ENCODE assay signal across 13 mouse cellular contexts in genomic region chr13:83740771-83741170, GRCm38 (mm10).
A peak's percentile ranks its signal among the peaks of the same experiment; 100 is the strongest.
DNase-seq lines count a peak whose midpoint lies in the region; ATAC-seq lines count a peak whose summit lies in the region.
"Had no signal": no experiment of that assay in that cellular context is flagged by ENCODE, and none has a peak within 500 bp of the region (broad histone marks: within the 10 kb centered on the region; RNA-seq: fewer than 3 reads in every experiment).

No protein-coding gene starts in this region.

- peaks cover 72% of the 10 kb centered on the region for H3K27me3 ChIP-seq in embryonic facial prominence, embryonic 14.5 days (replicated peaks; ENCODE audit: control insufficient read depth, insufficient read depth, low read length)
- H3K27me3 ChIP-seq in hindbrain, embryonic 14.5 days (ENCODE audit: control insufficient read depth, insufficient read depth, low read length), result no peaks in the 10 kb centered on the region
- H3K27me3 ChIP-seq in neural tube, embryonic 13.5 days, result no peaks in the 10 kb centered on the region

- no peaks in the 10 kb centered on the region for H3K9me3 ChIP-seq in embryonic facial prominence, embryonic 14.5 days (ENCODE audit: control insufficient read depth, low read length)
- H3K9me3 ChIP-seq in hindbrain, embryonic 14.5 days (ENCODE audit: control insufficient read depth, low read length), result no peaks in the 10 kb centered on the region
- no peaks in the 10 kb centered on the region for H3K9me3 ChIP-seq in neural tube, embryonic 13.5 days

- peaks cover 5% of the 10 kb centered on the region; the same call in 1 of the 2 replicates for H3K4me1 ChIP-seq in embryonic facial prominence, embryonic 14.5 days (ENCODE audit: control insufficient read depth, insufficient read depth, low read length)
- H3K4me1 ChIP-seq in hindbrain, embryonic 14.5 days (replicated peaks; ENCODE audit: control insufficient read depth, insufficient read depth, low read length), result peaks cover 19% of the 10 kb centered on the region
- H3K4me1 ChIP-seq in neural tube, embryonic 13.5 days (replicated peaks), result peaks cover 24% of the 10 kb centered on the region

- WGBS in embryonic facial prominence, embryonic 14.5 days, result 23% methylated on average over 4 of the region's 4 CpGs
- 9% methylated on average over 4 of the region's 4 CpGs for WGBS in hindbrain, embryonic 14.5 days
- 5% methylated on average over 4 of the region's 4 CpGs for WGBS in neural tube, embryonic 13.5 days

- no peaks in the 10 kb centered on the region for H3K36me3 ChIP-seq in embryonic facial prominence, embryonic 14.5 days (ENCODE audit: control insufficient read depth, insufficient read depth, low read length)
- H3K36me3 ChIP-seq in hindbrain, embryonic 14.5 days (replicated peaks; ENCODE audit: control insufficient read depth, insufficient read depth), result peaks cover 58% of the 10 kb centered on the region
- H3K36me3 ChIP-seq in neural tube, embryonic 13.5 days, result peaks cover 18% of the 10 kb centered on the region

- DNase-seq in embryo, embryonic 11 days, result peak; percentile 29
- no peak for DNase-seq in embryo, embryonic 9.5 days (ENCODE audit: extremely low spot score)
- no peak for DNase-seq in embryonic facial prominence, embryonic 14.5 days (ENCODE audit: low spot score)
- DNase-seq in hindbrain, embryonic 14.5 days (ENCODE audit: low spot score), result peak; percentile 71
- no peak for DNase-seq in spleen, postnatal 36 days (ENCODE audit: low spot score in 2 of 2)
- no peak for DNase-seq in adrenal gland, postnatal 10 days
- no peak for DNase-seq in adrenal gland, adult 8-10 months
- DNase-seq: kidney, postnatal 14 days; thymus, postnatal 25 days had no signal

- no peak overlapping the region for H3K9ac ChIP-seq in embryonic facial prominence, embryonic 14.5 days (ENCODE audit: low read depth, low read length)
- peak overlapping the region; percentile 95 for H3K9ac ChIP-seq in hindbrain, embryonic 14.5 days
- H3K9ac ChIP-seq in neural tube, embryonic 13.5 days, result peak overlapping the region; percentile 99

- H3K4me2 ChIP-seq in embryonic facial prominence, embryonic 14.5 days (ENCODE audit: low read depth, low read length), result peak overlapping the region; percentile 12; the same call in 1 of the 2 replicates
- H3K4me2 ChIP-seq in hindbrain, embryonic 14.5 days (replicated peaks), result peak overlapping the region; percentile 87
- H3K4me2 ChIP-seq in neural tube, embryonic 13.5 days, result peak overlapping the region; percentile 92

- ATAC-seq in embryonic facial prominence, embryonic 14.5 days (ENCODE audit: low read depth), result no peak
- no peak for ATAC-seq in hindbrain, embryonic 14.5 days (ENCODE audit: low FRiP score)
- ATAC-seq in neural tube, embryonic 13.5 days (ENCODE audit: low read depth), result no peak
- ATAC-seq: CD4-positive, CD25-positive, alpha-beta regulatory T cell, adult 4 months; lung, postnatal 0 days had no signal

- H3K27ac ChIP-seq in embryonic facial prominence, embryonic 14.5 days (replicated peaks; ENCODE audit: low read depth, low read length), result no peak overlapping the region
- peak overlapping the region; percentile 100 for H3K27ac ChIP-seq in hindbrain, embryonic 14.5 days
- H3K27ac ChIP-seq in neural tube, embryonic 13.5 days (replicated peaks), result peak overlapping the region; percentile 99

- H3K4me3 ChIP-seq in embryonic facial prominence, embryonic 14.5 days (ENCODE audit: low read depth, low read length), result no peak overlapping the region
- peak overlapping the region; percentile 90 for H3K4me3 ChIP-seq in hindbrain, embryonic 14.5 days (replicated peaks; ENCODE audit: low read length)
- H3K4me3 ChIP-seq in neural tube, embryonic 13.5 days, result peak overlapping the region; percentile 63
- H3K4me3 ChIP-seq: erythroblast, embryonic 14.5 days had no signal

Comparison
In these comparisons a context has a peak if more than half of its experiments do, and no peak if none do; other contexts are left out.
1. DNase-seq: peak in embryo, embryonic 11 days (single experiment) and hindbrain, embryonic 14.5 days (single experiment); none in embryo, embryonic 9.5 days (single experiment), embryonic facial prominence, embryonic 14.5 days (single experiment), spleen, postnatal 36 days (0 of 2), adrenal gland, postnatal 10 days (single experiment) and adrenal gland, adult 8-10 months (single experiment).
2. H3K4me2 ChIP-seq: peak in every context shown above with its lines; median percentile 92 in neural tube, embryonic 13.5 days; 87 in hindbrain, embryonic 14.5 days; 12 in embryonic facial prominence, embryonic 14.5 days.